Mouse (Mus musculus): ENCODE results near the gene Atf6. TPM values are rescaled to one million over a fixed set of nuclear protein-coding genes. Genes with fewer than 3 reads are reported as not detected.

Gene Atf6
- polyA plus RNA-seq, 1 experiment from 2014 or later: 9.7 TPM

DNA sequence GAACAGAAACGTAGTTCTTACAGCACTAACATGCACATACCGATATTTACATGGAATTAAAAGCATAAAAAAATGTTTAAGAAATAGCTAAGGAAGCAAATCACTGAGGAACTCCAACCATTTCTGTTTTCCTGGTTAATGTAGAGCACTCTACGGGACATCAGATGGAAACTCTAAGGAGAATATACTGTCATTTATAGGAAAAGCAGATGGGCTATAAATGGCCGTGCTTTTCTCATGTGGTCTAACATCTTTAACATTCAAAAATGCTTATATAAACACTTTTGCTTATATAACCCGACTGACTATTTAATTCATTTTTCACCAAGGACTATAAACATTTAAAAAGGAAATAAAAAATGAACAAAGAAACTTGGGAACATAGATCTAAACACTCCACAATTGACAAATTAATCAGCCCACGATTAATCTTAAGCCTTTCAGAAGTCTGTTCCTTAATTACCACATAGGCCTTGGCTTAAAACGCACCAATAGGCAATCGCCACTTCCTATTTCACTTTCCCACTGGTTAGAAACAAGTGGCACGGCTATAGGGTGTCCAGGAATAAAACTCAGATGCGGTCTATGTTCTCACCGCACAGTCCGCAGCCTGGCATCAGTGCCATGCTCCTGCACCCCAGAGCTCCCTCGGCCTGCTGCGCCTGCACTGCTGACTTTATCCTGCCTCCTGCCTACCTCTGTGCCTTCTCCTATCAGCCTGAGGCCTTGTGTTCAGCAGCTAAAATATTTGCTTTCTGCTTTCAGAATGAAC, 80.8 kb downstream of the Atf6 start:
- ATAC-seq (replicated peaks; ENCODE audit: low FRiP score, low TSS enrichment, low read depth) (no peak), DNase-seq (ENCODE audit: low spot score) (no peak)
- H3K9ac ChIP-seq (ENCODE audit: low read length): no peak overlapping the region
- H3K27ac ChIP-seq (ENCODE audit: low read depth): 0 out of 2 replicates have a peak overlapping the region, but pooled peaks have one; percentile 6
- peaks cover 4% of the 10 kb centered on the region; the same call in 1 of the 2 replicates for H3K36me3 ChIP-seq (ENCODE audit: control insufficient read depth, insufficient read depth, low read length)
- H3K9me3 ChIP-seq (ENCODE audit: control insufficient read depth, low read length): no peaks in the 10 kb centered on the region
- no peaks in the 10 kb centered on the region for H3K27me3 ChIP-seq (replicated peaks; ENCODE audit: control insufficient read depth, insufficient read depth, low read length)
- 63% methylated on average over 14 of the region's 14 CpGs for WGBS
- no peak overlapping the region for H3K4me3 ChIP-seq (ENCODE audit: low read depth, low read length)
- H3K4me2 ChIP-seq (ENCODE audit: low read length): no peak overlapping the region
- 0 out of 2 replicates have a peak, but pooled peaks cover 7% of the 10 kb centered on the region for H3K4me1 ChIP-seq (replicated peaks; ENCODE audit: control insufficient read depth, insufficient read depth, low read length)

DNA sequence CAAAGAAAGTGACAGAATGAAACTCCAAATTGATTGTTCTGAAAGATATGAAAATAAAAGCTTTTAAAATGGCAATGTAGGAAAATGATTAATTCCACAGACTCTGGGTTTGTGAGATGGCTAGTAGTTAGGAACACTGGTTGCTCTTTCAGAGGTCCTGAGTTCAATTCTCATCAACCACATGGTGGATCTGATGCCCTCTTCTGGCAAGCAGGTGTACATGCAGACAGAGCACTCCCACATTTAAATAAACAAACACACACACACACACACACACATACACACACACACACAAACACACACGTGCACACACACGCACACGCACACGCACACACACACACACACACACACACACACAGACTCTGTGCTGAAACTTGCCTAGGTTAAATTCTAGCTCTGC, 89.9 kb downstream of the Atf6 start:
- no peak for ATAC-seq (replicated peaks; ENCODE audit: low FRiP score, low TSS enrichment, low read depth)
- Histone ChIP-seq H3K27me3 (replicated peaks; ENCODE audit: control insufficient read depth, insufficient read depth, low read length) (no peaks in the 10 kb centered on the region), H3K4me1 (replicated peaks; ENCODE audit: control insufficient read depth, insufficient read depth, low read length) (no peaks in the 10 kb centered on the region), H3K4me3 (ENCODE audit: low read depth, low read length) (no peak overlapping the region), H3K36me3 (ENCODE audit: control insufficient read depth, insufficient read depth, low read length) (no peaks in the 10 kb centered on the region), H3K9me3 (ENCODE audit: control insufficient read depth, low read length) (no peaks in the 10 kb centered on the region), H3K27ac (ENCODE audit: low read depth) (no peak overlapping the region), H3K4me2 (ENCODE audit: low read length) (no peak overlapping the region), H3K9ac (ENCODE audit: low read length) (no peak overlapping the region)
- WGBS: 88% methylated on average over 4 of the region's 4 CpGs
- DNase-seq (ENCODE audit: low spot score): no peak

DNA sequence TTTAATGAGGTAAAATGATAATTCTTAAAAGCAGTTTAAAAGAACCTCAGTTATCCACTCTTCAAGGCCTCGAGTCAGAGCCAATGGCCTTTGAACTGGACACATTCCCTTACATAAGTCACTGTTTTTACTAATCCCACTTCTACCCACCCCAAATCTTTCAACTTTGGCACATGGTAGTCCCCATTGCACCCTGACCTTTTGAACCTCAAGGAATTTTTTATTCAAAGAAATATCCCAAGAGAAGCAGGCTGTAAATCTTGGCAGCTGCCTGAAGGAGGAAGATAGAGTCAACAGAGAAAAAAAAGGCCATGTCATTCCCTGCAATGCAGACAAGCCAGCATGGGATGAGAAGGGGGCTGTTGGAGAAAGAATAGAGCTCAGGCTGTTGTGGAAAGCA, 93.1 kb downstream of the Atf6 start:
- no peaks in the 10 kb centered on the region for H3K27me3 ChIP-seq (replicated peaks; ENCODE audit: control insufficient read depth, insufficient read depth, low read length)
- H3K36me3 ChIP-seq (ENCODE audit: control insufficient read depth, insufficient read depth, low read length): no peaks in the 10 kb centered on the region
- H3K9me3 ChIP-seq (ENCODE audit: control insufficient read depth, low read length): no peaks in the 10 kb centered on the region
- DNase-seq (ENCODE audit: low spot score): no peak
- no peak for ATAC-seq (replicated peaks; ENCODE audit: low FRiP score, low TSS enrichment, low read depth)
- H3K4me3 ChIP-seq (ENCODE audit: low read depth, low read length): no peak overlapping the region
- no peak overlapping the region for H3K27ac ChIP-seq (ENCODE audit: low read depth)
- H3K4me2 ChIP-seq (ENCODE audit: low read length): no peak overlapping the region
- no peaks in the 10 kb centered on the region for H3K4me1 ChIP-seq (replicated peaks; ENCODE audit: control insufficient read depth, insufficient read depth, low read length)
- no peak overlapping the region for H3K9ac ChIP-seq (ENCODE audit: low read length)
- 71% methylated on average over 1 of the region's 1 CpGs for WGBS

DNA sequence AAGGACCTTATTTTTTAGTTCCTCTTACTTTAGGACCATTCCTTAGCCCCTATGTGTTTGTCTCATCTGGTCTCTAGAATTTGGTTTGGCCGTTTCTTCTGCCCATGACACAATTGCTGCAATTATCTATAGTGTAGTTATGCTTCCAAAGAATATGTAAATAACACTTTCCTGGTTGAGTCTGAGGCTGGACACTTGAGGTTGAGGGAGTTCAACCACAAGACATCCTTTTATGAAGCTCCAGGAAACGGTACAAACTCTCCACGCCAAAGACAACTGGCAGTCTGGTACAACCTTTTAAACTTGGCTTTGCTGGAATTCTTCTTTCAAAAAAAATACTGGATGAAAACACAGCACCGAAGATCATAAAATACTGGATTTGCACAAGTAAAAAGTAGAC, 94.1 kb downstream of the Atf6 start:
- no peak overlapping the region for H3K4me3 ChIP-seq (ENCODE audit: low read depth, low read length)
- H3K4me2 ChIP-seq (ENCODE audit: low read length): no peak overlapping the region
- H3K9ac ChIP-seq (ENCODE audit: low read length): no peak overlapping the region
- 85% methylated on average over 4 of the region's 4 CpGs for WGBS
- no peaks in the 10 kb centered on the region for H3K9me3 ChIP-seq (ENCODE audit: control insufficient read depth, low read length)
- ATAC-seq (replicated peaks; ENCODE audit: low FRiP score, low TSS enrichment, low read depth): no peak
- H3K27me3 ChIP-seq (replicated peaks; ENCODE audit: control insufficient read depth, insufficient read depth, low read length): no peaks in the 10 kb centered on the region
- H3K27ac ChIP-seq (ENCODE audit: low read depth): no peak overlapping the region
- no peaks in the 10 kb centered on the region for H3K4me1 ChIP-seq (replicated peaks; ENCODE audit: control insufficient read depth, insufficient read depth, low read length)
- DNase-seq (ENCODE audit: low spot score): no peak
- H3K36me3 ChIP-seq (ENCODE audit: control insufficient read depth, insufficient read depth, low read length): no peaks in the 10 kb centered on the region

DNA sequence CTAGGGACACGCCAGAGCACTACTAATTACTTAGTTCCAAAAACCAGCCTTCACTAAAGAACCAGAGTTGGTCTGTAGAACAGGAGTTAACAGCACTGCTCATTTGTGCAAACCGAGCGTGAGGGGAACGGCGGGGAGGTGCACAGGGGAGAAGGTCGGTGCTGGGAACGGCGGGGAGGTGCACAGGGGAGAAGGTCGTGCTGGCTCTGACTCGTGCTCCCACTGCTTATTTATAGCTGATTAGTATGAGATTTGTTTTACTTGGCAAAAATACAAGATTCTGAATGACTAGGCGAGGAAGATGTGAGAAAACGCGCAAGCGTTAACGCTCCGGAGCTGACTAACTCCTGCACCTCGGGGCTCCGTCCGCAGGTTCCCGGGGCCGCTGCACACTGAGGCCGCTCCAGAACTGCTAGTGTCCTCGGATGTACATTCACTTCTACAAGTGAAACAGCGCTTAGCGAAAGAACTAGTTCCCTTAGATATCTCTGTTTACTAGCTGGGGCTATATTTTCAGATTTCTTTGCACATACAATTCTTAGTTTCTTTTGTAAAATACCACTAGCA, 96.1 kb downstream of the Atf6 start:
- no peak overlapping the region for H3K9ac ChIP-seq (ENCODE audit: low read length)
- no peaks in the 10 kb centered on the region for H3K27me3 ChIP-seq (replicated peaks; ENCODE audit: control insufficient read depth, insufficient read depth, low read length)
- H3K36me3 ChIP-seq (ENCODE audit: control insufficient read depth, insufficient read depth, low read length): no peaks in the 10 kb centered on the region
- H3K4me3 ChIP-seq (ENCODE audit: low read depth, low read length): no peak overlapping the region
- no peak overlapping the region for H3K27ac ChIP-seq (ENCODE audit: low read depth)
- 62% methylated on average over 25 of the region's 25 CpGs for WGBS
- no peak overlapping the region for H3K4me2 ChIP-seq (ENCODE audit: low read length)
- 0 out of 2 replicates have a peak, but pooled peaks have one; percentile 43 for ATAC-seq (replicated peaks; ENCODE audit: low FRiP score, low TSS enrichment, low read depth)
- DNase-seq (ENCODE audit: low spot score): no peak
- no peaks in the 10 kb centered on the region for H3K4me1 ChIP-seq (replicated peaks; ENCODE audit: control insufficient read depth, insufficient read depth, low read length)
- H3K9me3 ChIP-seq (ENCODE audit: control insufficient read depth, low read length): no peaks in the 10 kb centered on the region

DNA sequence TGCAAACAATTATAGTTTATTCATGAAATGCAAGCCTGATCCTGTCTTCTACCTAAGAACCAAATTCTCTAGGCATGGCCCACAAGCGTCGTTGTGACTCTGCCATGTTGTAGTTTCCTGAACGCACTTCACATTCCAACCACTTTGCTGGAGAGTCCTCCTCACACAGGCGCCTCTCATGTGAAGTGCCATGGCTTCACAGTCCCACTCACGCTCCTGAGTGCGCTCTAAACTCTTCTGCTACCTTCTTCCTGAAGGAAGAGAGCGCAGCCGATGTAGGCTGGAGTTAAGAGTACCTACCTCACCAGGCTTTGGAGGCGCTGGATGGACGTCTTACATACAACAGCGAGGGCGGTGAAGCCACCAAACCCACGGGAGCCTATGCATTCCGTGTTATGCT, 96.9 kb downstream of the Atf6 start:
- Histone ChIP-seq H3K4me1 (replicated peaks; ENCODE audit: control insufficient read depth, insufficient read depth, low read length) (no peaks in the 10 kb centered on the region), H3K4me2 (ENCODE audit: low read length) (no peak overlapping the region), H3K4me3 (ENCODE audit: low read depth, low read length) (no peak overlapping the region), H3K27ac (ENCODE audit: low read depth) (no peak overlapping the region), H3K36me3 (ENCODE audit: control insufficient read depth, insufficient read depth, low read length) (no peaks in the 10 kb centered on the region), H3K9me3 (ENCODE audit: control insufficient read depth, low read length) (no peaks in the 10 kb centered on the region), H3K27me3 (replicated peaks; ENCODE audit: control insufficient read depth, insufficient read depth, low read length) (no peaks in the 10 kb centered on the region), H3K9ac (ENCODE audit: low read length) (no peak overlapping the region)
- WGBS: 92% methylated on average over 14 of the region's 14 CpGs
- DNase-seq (ENCODE audit: low spot score) (no peak), ATAC-seq (replicated peaks; ENCODE audit: low FRiP score, low TSS enrichment, low read depth) (no peak)

DNA sequence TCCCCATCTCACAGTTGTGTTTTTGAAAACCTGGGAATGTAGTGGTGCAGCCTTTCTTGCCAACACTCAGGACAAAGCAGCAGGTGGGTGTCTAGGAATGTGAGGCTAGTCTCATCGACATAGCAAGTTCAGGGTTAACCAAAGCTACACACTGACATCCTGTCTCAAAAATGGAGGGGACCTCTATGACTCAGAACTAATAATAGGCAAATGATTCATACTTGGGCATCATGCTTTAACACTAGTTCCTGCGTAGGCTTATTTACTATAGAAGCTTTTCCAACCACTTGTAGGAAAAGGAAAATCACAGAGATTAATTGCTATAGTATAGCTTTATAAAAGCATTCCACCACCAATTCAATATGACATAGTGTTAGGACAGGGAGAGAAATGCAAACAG, 100.6 kb downstream of the Atf6 start:
- 58% methylated on average over 2 of the region's 2 CpGs for WGBS
- DNase-seq (ENCODE audit: low spot score): no peak
- Histone ChIP-seq H3K27me3 (replicated peaks; ENCODE audit: control insufficient read depth, insufficient read depth, low read length) (no peaks in the 10 kb centered on the region), H3K9ac (ENCODE audit: low read length) (no peak overlapping the region), H3K9me3 (ENCODE audit: control insufficient read depth, low read length) (0 out of 2 replicates have a peak, but pooled peaks cover 3% of the 10 kb centered on the region), H3K4me3 (ENCODE audit: low read depth, low read length) (no peak overlapping the region), H3K4me2 (ENCODE audit: low read length) (no peak overlapping the region), H3K4me1 (replicated peaks; ENCODE audit: control insufficient read depth, insufficient read depth, low read length) (0 out of 2 replicates have a peak, but pooled peaks cover 3% of the 10 kb centered on the region), H3K36me3 (ENCODE audit: control insufficient read depth, insufficient read depth, low read length) (no peaks in the 10 kb centered on the region), H3K27ac (ENCODE audit: low read depth) (no peak overlapping the region)
- no peak for ATAC-seq (replicated peaks; ENCODE audit: low FRiP score, low TSS enrichment, low read depth)

DNA sequence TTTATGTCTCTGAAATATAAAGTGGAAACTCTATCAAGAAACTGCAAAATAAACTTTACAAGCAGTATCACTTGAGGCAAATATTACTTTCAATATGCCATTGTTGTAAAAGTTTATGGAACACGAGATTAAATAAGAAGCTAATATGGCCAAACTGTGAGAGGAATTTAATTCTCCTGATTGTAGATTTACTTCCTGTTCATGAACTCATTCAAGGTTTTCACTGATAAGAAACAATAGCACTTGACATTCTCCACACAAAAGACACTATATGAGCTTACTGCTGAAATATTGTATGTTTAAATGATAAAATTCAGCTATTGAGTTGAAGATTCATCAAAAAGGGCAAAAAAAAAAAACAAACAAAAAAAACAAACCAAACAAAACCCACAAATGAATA, 102.8 kb downstream of the Atf6 start:
- Histone ChIP-seq H3K27me3 (replicated peaks; ENCODE audit: control insufficient read depth, insufficient read depth, low read length) (no peaks in the 10 kb centered on the region), H3K4me2 (ENCODE audit: low read length) (no peak overlapping the region), H3K4me3 (ENCODE audit: low read depth, low read length) (no peak overlapping the region), H3K27ac (ENCODE audit: low read depth) (no peak overlapping the region), H3K4me1 (replicated peaks; ENCODE audit: control insufficient read depth, insufficient read depth, low read length) (0 out of 2 replicates have a peak, but pooled peaks cover 3% of the 10 kb centered on the region), H3K9ac (ENCODE audit: low read length) (no peak overlapping the region), H3K9me3 (ENCODE audit: control insufficient read depth, low read length) (0 out of 2 replicates have a peak, but pooled peaks cover 3% of the 10 kb centered on the region), H3K36me3 (ENCODE audit: control insufficient read depth, insufficient read depth, low read length) (no peaks in the 10 kb centered on the region)
- DNase-seq (ENCODE audit: low spot score): no peak
- 69% methylated on average over 1 of the region's 1 CpGs for WGBS
- ATAC-seq (replicated peaks; ENCODE audit: low FRiP score, low TSS enrichment, low read depth): no peak

Data from intestine, embryonic 14.5 days (tissue).